Mouse (Mus musculus): ENCODE measurements around the gene Snap91. TPM values are rescaled to one million over a fixed set of nuclear protein-coding genes. Genes with fewer than 3 reads are reported as not detected.

Gene Snap91
- polyA plus RNA-seq, 1 experiment = not detected

Other genes with a start within 250 kb of the Snap91 start
- gene Me1, start 184.7 kb downstream of the Snap91 start, polyA plus RNA-seq (2012; ENCODE audit: insufficient read depth, insufficient read length, missing spikeins) = 817 and 987 TPM in 2 replicates
- not detected in 2 replicates for gene Prss35, start 137.0 kb downstream of the Snap91 start, polyA plus RNA-seq (2012; ENCODE audit: insufficient read depth, insufficient read length, missing spikeins)
- gene Ripply2, start 134.9 kb upstream of the Snap91 start, polyA plus RNA-seq (2012; ENCODE audit: insufficient read depth, insufficient read length, missing spikeins) = not detected in 2 replicates
- 30.1 and 33.0 TPM in 2 replicates for gene Cyb5r4, start 141.4 kb upstream of the Snap91 start, polyA plus RNA-seq (2012; ENCODE audit: insufficient read depth, insufficient read length, missing spikeins)

Measured in brown adipose tissue, adult 24 weeks (tissue).